In genomic region chr7:18993036-18993435, GRCm38 (mm10) we compare ENCODE assay signal across 11 mouse cellular contexts. TPM values are rescaled to one million over a fixed set of nuclear protein-coding genes. Genes with fewer than 3 reads are reported as not detected.
DNase-seq lines count a peak whose midpoint lies in the region; ATAC-seq lines count a peak whose summit lies in the region.
"Had no signal": no experiment of that assay in that cellular context is flagged by ENCODE, and none has a peak within 500 bp of the region (broad histone marks: within the 10 kb centered on the region; RNA-seq: fewer than 3 reads in every experiment).

No protein-coding gene starts in this region.

- H3K9me3 ChIP-seq in lung, embryonic 15.5 days, result no peaks in the 10 kb centered on the region
- H3K9me3 ChIP-seq in hindbrain, embryonic 14.5 days (ENCODE audit: control insufficient read depth, low read length), result no peaks in the 10 kb centered on the region
- no peaks in the 10 kb centered on the region for H3K9me3 ChIP-seq in neural tube, embryonic 13.5 days

- peaks cover 35% of the 10 kb centered on the region for H3K27me3 ChIP-seq in lung, embryonic 15.5 days
- no peaks in the 10 kb centered on the region for H3K27me3 ChIP-seq in hindbrain, embryonic 14.5 days (ENCODE audit: control insufficient read depth, insufficient read depth, low read length)
- H3K27me3 ChIP-seq in neural tube, embryonic 13.5 days, result peaks cover 21% of the 10 kb centered on the region

- H3K27ac ChIP-seq in lung, embryonic 15.5 days, result no peak overlapping the region
- H3K27ac ChIP-seq in hindbrain, embryonic 14.5 days, result no peak overlapping the region
- H3K27ac ChIP-seq in neural tube, embryonic 13.5 days (replicated peaks), result no peak overlapping the region

- peaks cover 22% of the 10 kb centered on the region for H3K4me1 ChIP-seq in lung, embryonic 15.5 days
- peaks cover 30% of the 10 kb centered on the region for H3K4me1 ChIP-seq in hindbrain, embryonic 14.5 days (replicated peaks; ENCODE audit: control insufficient read depth, insufficient read depth, low read length)
- peaks cover 46% of the 10 kb centered on the region for H3K4me1 ChIP-seq in neural tube, embryonic 13.5 days (replicated peaks)

- DNase-seq in cerebellum, adult 8-10 months, result peak; percentile 15
- DNase-seq in cerebellum, adult 9-10 months, result no peak
- DNase-seq in lung, postnatal 36 days, result no peak
- DNase-seq in hindbrain, embryonic 14.5 days (ENCODE audit: low spot score), result no peak
- no peak for DNase-seq in spleen, adult 12 weeks (ENCODE audit: low spot score)
- DNase-seq in gastrocnemius, postnatal 4 days (ENCODE audit: low spot score in 2 of 2), result no peak

- H3K4me3 ChIP-seq in lung, embryonic 15.5 days, result no peak overlapping the region
- H3K4me3 ChIP-seq in hindbrain, embryonic 14.5 days (replicated peaks; ENCODE audit: low read length), result peak overlapping the region; percentile 58
- peak overlapping the region; percentile 62 for H3K4me3 ChIP-seq in neural tube, embryonic 13.5 days

- no peaks in the 10 kb centered on the region for H3K36me3 ChIP-seq in lung, embryonic 15.5 days
- H3K36me3 ChIP-seq in hindbrain, embryonic 14.5 days (replicated peaks; ENCODE audit: control insufficient read depth, insufficient read depth), result no peaks in the 10 kb centered on the region
- peaks cover 18% of the 10 kb centered on the region for H3K36me3 ChIP-seq in neural tube, embryonic 13.5 days

- H3K4me2 ChIP-seq in lung, embryonic 15.5 days, result peak overlapping the region; percentile 83; the same call in 1 of the 2 replicates
- peak overlapping the region; percentile 75 for H3K4me2 ChIP-seq in hindbrain, embryonic 14.5 days (replicated peaks)
- peak overlapping the region; percentile 83 for H3K4me2 ChIP-seq in neural tube, embryonic 13.5 days

- H3K9ac ChIP-seq in lung, embryonic 15.5 days, result no peak overlapping the region
- H3K9ac ChIP-seq in hindbrain, embryonic 14.5 days, result no peak overlapping the region
- peak overlapping the region; percentile 79; the same call in 1 of the 2 replicates for H3K9ac ChIP-seq in neural tube, embryonic 13.5 days

- 86% methylated on average over 5 of the region's 5 CpGs for WGBS in lung, embryonic 15.5 days
- WGBS in hindbrain, embryonic 14.5 days, result 88% methylated on average over 5 of the region's 5 CpGs
- WGBS in neural tube, embryonic 13.5 days, result 80% methylated on average over 5 of the region's 5 CpGs

- no peak for ATAC-seq in lung, embryonic 15.5 days (ENCODE audit: borderline replicate concordance, extremely low read depth, low FRiP score, low TSS enrichment)
- no peak for ATAC-seq in hindbrain, embryonic 14.5 days (ENCODE audit: low FRiP score)
- no peak for ATAC-seq in neural tube, embryonic 13.5 days (ENCODE audit: low read depth)
- ATAC-seq: intestine, postnatal 0 days had no signal

RNA-seq across cellular contexts. Expression of gene Mypop, which starts 2.0 kb away (rescaled TPM):
- 3.0 and 3.6 TPM in 2 replicates for polyA plus RNA-seq in lung, embryonic 15.5 days (2015; fragmentation: Nextera tagmentation; extraction: Ambion mirVana)
- polyA plus RNA-seq in hindbrain, embryonic 14.5 days (2014; fragmentation: Nextera tagmentation; extraction: Ambion mirVana), result 6.7 and 7.4 TPM in 2 replicates
- polyA plus RNA-seq in neural tube, embryonic 13.5 days (2015; fragmentation: Nextera tagmentation; extraction: Ambion mirVana), result 5.8 and 7.4 TPM in 2 replicates
- total RNA-seq in gastrocnemius, postnatal 4 days (2021), result 1 to 10 TPM; 3.2 to 3.7 TPM

RNA-seq across cellular contexts. Expression of gene Nanos2, which starts 5.8 kb away (rescaled TPM):
- not detected in 2 replicates for polyA plus RNA-seq in lung, embryonic 15.5 days (2015; fragmentation: Nextera tagmentation; extraction: Ambion mirVana)
- 0.52 and 0.69 TPM in 2 replicates for polyA plus RNA-seq in hindbrain, embryonic 14.5 days (2014; fragmentation: Nextera tagmentation; extraction: Ambion mirVana)
- polyA plus RNA-seq in neural tube, embryonic 13.5 days (2015; fragmentation: Nextera tagmentation; extraction: Ambion mirVana), result 0.56 TPM in 2 replicates
- not detected for total RNA-seq in gastrocnemius, postnatal 4 days (2021)
- total RNA-seq: adrenal gland, adult 2 months had no signal
- polyA plus RNA-seq: adrenal gland, adult 2 months; intestine, postnatal 0 days had no signal

RNA-seq across cellular contexts. Expression of gene Irf2bp1, which starts 10.8 kb away (rescaled TPM):
- polyA plus RNA-seq in lung, embryonic 15.5 days (2015; fragmentation: Nextera tagmentation; extraction: Ambion mirVana), result 23.5 and 25.2 TPM in 2 replicates
- 32.4 and 38.1 TPM in 2 replicates for polyA plus RNA-seq in hindbrain, embryonic 14.5 days (2014; fragmentation: Nextera tagmentation; extraction: Ambion mirVana)
- polyA plus RNA-seq in neural tube, embryonic 13.5 days (2015; fragmentation: Nextera tagmentation; extraction: Ambion mirVana), result 28.4 and 29.9 TPM in 2 replicates
- 10 to 100 TPM; 36.6 to 38.1 TPM for total RNA-seq in gastrocnemius, postnatal 4 days (2021)

RNA-seq across cellular contexts. Expression of gene Foxa3, which starts 30.3 kb away (rescaled TPM):
- polyA plus RNA-seq in lung, embryonic 15.5 days (2015; fragmentation: Nextera tagmentation; extraction: Ambion mirVana), result 2.2 and 2.4 TPM in 2 replicates
- polyA plus RNA-seq in hindbrain, embryonic 14.5 days (2014; fragmentation: Nextera tagmentation; extraction: Ambion mirVana), result not detected in 2 replicates
- polyA plus RNA-seq in neural tube, embryonic 13.5 days (2015; fragmentation: Nextera tagmentation; extraction: Ambion mirVana), result 0.13 and 0.14 TPM in 2 replicates
- under 1 TPM in 1 of 2 experiments, not detected in 1; 0.13 TPM for total RNA-seq in gastrocnemius, postnatal 4 days (2021)
- total RNA-seq: adrenal gland, adult 2 months; left cerebral cortex, adult 8-10 months had no signal

RNA-seq across cellular contexts. Expression of gene Sympk, which starts 31.1 kb away (rescaled TPM):
- 34.3 and 34.6 TPM in 2 replicates for polyA plus RNA-seq in lung, embryonic 15.5 days (2015; fragmentation: Nextera tagmentation; extraction: Ambion mirVana)
- 18.7 and 18.8 TPM in 2 replicates for polyA plus RNA-seq in hindbrain, embryonic 14.5 days (2014; fragmentation: Nextera tagmentation; extraction: Ambion mirVana)
- 30.4 and 32.7 TPM in 2 replicates for polyA plus RNA-seq in neural tube, embryonic 13.5 days (2015; fragmentation: Nextera tagmentation; extraction: Ambion mirVana)
- 10 to 100 TPM; 61.4 to 63.8 TPM for total RNA-seq in gastrocnemius, postnatal 4 days (2021)
